13 mouse cellular contexts compared by ENCODE assay signal in genomic region chr2:25616398-25616797, GRCm38 (mm10). TPM values are rescaled to one million over a fixed set of nuclear protein-coding genes. Genes with fewer than 3 reads are reported as not detected.
DNase-seq lines count a peak whose midpoint lies in the region; ATAC-seq and TF ChIP-seq lines count a peak whose summit lies in the region.
"Had no signal": no experiment of that assay in that cellular context is flagged by ENCODE, and none has a peak within 500 bp of the region (broad histone marks: within the 10 kb centered on the region; RNA-seq: fewer than 3 reads in every experiment).

No protein-coding gene starts in this region.

- no peak for ATAC-seq in embryonic facial prominence, embryonic 12.5 days (ENCODE audit: insufficient number of reproducible peaks, insufficient read depth, low FRiP score, low TSS enrichment)
- ATAC-seq in limb, embryonic 14.5 days (ENCODE audit: low FRiP score, low read depth) = no peak
- ATAC-seq in erythroid progenitor cell, adult 5-6 weeks (replicated peaks; ENCODE audit: low FRiP score, poor library complexity, severe bottlenecking) = no peak

- no peaks in the 10 kb centered on the region for H3K36me3 ChIP-seq in embryonic facial prominence, embryonic 12.5 days
- H3K36me3 ChIP-seq in limb, embryonic 14.5 days (ENCODE audit: control insufficient read depth, insufficient read depth, low read length) = no peaks in the 10 kb centered on the region
- H3K36me3 ChIP-seq: neural tube, embryonic 13.5 days had no signal

- peak; percentile 25 to 42 for DNase-seq in cerebellum, postnatal 25 days
- DNase-seq in cerebellum, postnatal 4 days (ENCODE audit: low spot score in 2 of 2) = no peak
- DNase-seq in left cerebral cortex, postnatal 4 days = peak; percentile 29
- DNase-seq in left cerebral cortex, adult 9 months (ENCODE audit: low spot score in 2 of 2) = no peak
- no peak for DNase-seq in limb, embryonic 14.5 days (ENCODE audit: low spot score)
- DNase-seq in left cerebral cortex, postnatal 10 days (ENCODE audit: extremely low spot score in 1 of 2, low spot score in 2 of 2) = no peak
- DNase-seq: cerebellum, adult 11 months; kidney, postnatal 14 days; lung, postnatal 10 days; spleen, adult 18-20 months had no signal

- peaks cover 58% of the 10 kb centered on the region for H3K27me3 ChIP-seq in embryonic facial prominence, embryonic 12.5 days
- peaks cover 34% of the 10 kb centered on the region for H3K27me3 ChIP-seq in limb, embryonic 14.5 days (ENCODE audit: control insufficient read depth, insufficient read depth, low read length)

- no peak overlapping the region for H3K27ac ChIP-seq in embryonic facial prominence, embryonic 12.5 days
- H3K27ac ChIP-seq in limb, embryonic 14.5 days (replicated peaks; ENCODE audit: low read depth, low read length) = no peak overlapping the region
- H3K27ac ChIP-seq: neural tube, embryonic 13.5 days had no signal

- H3K4me1 ChIP-seq in embryonic facial prominence, embryonic 12.5 days = peaks cover 14% of the 10 kb centered on the region
- peaks cover 3% of the 10 kb centered on the region; the same call in 1 of the 2 replicates for H3K4me1 ChIP-seq in limb, embryonic 14.5 days (ENCODE audit: control insufficient read depth, insufficient read depth, low read length)

- WGBS in embryonic facial prominence, embryonic 12.5 days = 25% methylated on average over 22 of the region's 22 CpGs
- WGBS in limb, embryonic 14.5 days = 12% methylated on average over 22 of the region's 22 CpGs

- peak overlapping the region; percentile 27; the same call in 1 of the 2 replicates for H3K4me2 ChIP-seq in embryonic facial prominence, embryonic 12.5 days (replicated peaks)
- peak overlapping the region; percentile 26; the same call in 1 of the 2 replicates for H3K4me2 ChIP-seq in limb, embryonic 14.5 days (replicated peaks; ENCODE audit: low read depth, low read length, severe bottlenecking)
- H3K4me2 ChIP-seq: neural tube, embryonic 13.5 days had no signal

- intact Hi-C loops in left cerebral cortex, postnatal 4 days (cut with DNase I) = no loop called here
- intact Hi-C loops in left cerebral cortex, postnatal 10 days (cut with DNase I) = no loop called here

- no peak for TF ChIP-seq POLR2A in limb, embryonic 14.5 days (IDR thresholded peaks at IDR 0.05; ENCODE audit: borderline replicate concordance, extremely low read depth, insufficient read depth, insufficient read length)

- no peak overlapping the region for H3K9ac ChIP-seq in embryonic facial prominence, embryonic 12.5 days
- peak overlapping the region; percentile 34; the same call in 1 of the 2 replicates for H3K9ac ChIP-seq in limb, embryonic 14.5 days (ENCODE audit: low read depth, low read length, severe bottlenecking)
- H3K9ac ChIP-seq: neural tube, embryonic 13.5 days had no signal

- no peak overlapping the region for H3K4me3 ChIP-seq in embryonic facial prominence, embryonic 12.5 days
- H3K4me3 ChIP-seq in limb, embryonic 14.5 days (replicated peaks; ENCODE audit: low read length) = peak overlapping the region; percentile 8; the same call in 1 of the 2 replicates
- H3K4me3 ChIP-seq: neural tube, embryonic 13.5 days had no signal

- no peaks in the 10 kb centered on the region for H3K9me3 ChIP-seq in embryonic facial prominence, embryonic 12.5 days
- H3K9me3 ChIP-seq in limb, embryonic 14.5 days (ENCODE audit: control insufficient read depth, low read length) = no peaks in the 10 kb centered on the region
- H3K9me3 ChIP-seq: neural tube, embryonic 13.5 days had no signal

RNA-seq across cellular contexts. Expression of gene Ccdc183, which starts 1.1 kb away (rescaled TPM):
- not detected for total RNA-seq in left cerebral cortex, postnatal 4 days (2021)
- polyA plus RNA-seq in embryonic facial prominence, embryonic 12.5 days (2016; fragmentation: Nextera tagmentation; extraction: Ambion mirVana) = 0.19 TPM in 2 replicates
- polyA plus RNA-seq in limb, embryonic 14.5 days (2012; rRNA removed) = 0.03 TPM in 2 replicates
- 0.19 and 0.28 TPM in 2 replicates for polyA plus RNA-seq in limb, embryonic 14.5 days (2014; fragmentation: Nextera tagmentation; extraction: Ambion mirVana)
- not detected in 2 replicates for total RNA-seq in erythroid progenitor cell, adult 5-6 weeks (2015; ENCODE audit: low replicate concordance)
- not detected in 2 replicates for total RNA-seq in erythroid progenitor cell, adult 5-6 weeks (2017; ENCODE audit: low replicate concordance)
- not detected for total RNA-seq in left cerebral cortex, postnatal 10 days (2021)

RNA-seq across cellular contexts. Expression of gene Tmem141, which starts 5.4 kb away (rescaled TPM):
- total RNA-seq in left cerebral cortex, postnatal 4 days (2021) = 10 to 100 TPM; 21.7 to 27.1 TPM
- 21.1 and 24.6 TPM in 2 replicates for polyA plus RNA-seq in embryonic facial prominence, embryonic 12.5 days (2016; fragmentation: Nextera tagmentation; extraction: Ambion mirVana)
- polyA plus RNA-seq in limb, embryonic 14.5 days (2012; rRNA removed) = 25.6 and 26.8 TPM in 2 replicates
- 30.3 and 31.9 TPM in 2 replicates for polyA plus RNA-seq in limb, embryonic 14.5 days (2014; fragmentation: Nextera tagmentation; extraction: Ambion mirVana)
- 26.3 TPM in 1 of 2 replicates, not detected in the other for total RNA-seq in erythroid progenitor cell, adult 5-6 weeks (2015; ENCODE audit: low replicate concordance)
- 5.5 TPM in 1 of 2 replicates, not detected in the other for total RNA-seq in erythroid progenitor cell, adult 5-6 weeks (2017; ENCODE audit: low replicate concordance)
- 10 to 100 TPM; 20.5 to 24.5 TPM for total RNA-seq in left cerebral cortex, postnatal 10 days (2021)

RNA-seq across cellular contexts. Expression of gene Rabl6, which starts 8.1 kb away (rescaled TPM):
- total RNA-seq in left cerebral cortex, postnatal 4 days (2021) = 10 to 100 TPM; 85.9 to 87.1 TPM
- polyA plus RNA-seq in embryonic facial prominence, embryonic 12.5 days (2016; fragmentation: Nextera tagmentation; extraction: Ambion mirVana) = 79.0 and 84.9 TPM in 2 replicates
- 99.4 and 110 TPM in 2 replicates for polyA plus RNA-seq in limb, embryonic 14.5 days (2012; rRNA removed)
- polyA plus RNA-seq in limb, embryonic 14.5 days (2014; fragmentation: Nextera tagmentation; extraction: Ambion mirVana) = 74.8 and 80.7 TPM in 2 replicates
- 6.5 and 23.1 TPM in 2 replicates for total RNA-seq in erythroid progenitor cell, adult 5-6 weeks (2015; ENCODE audit: low replicate concordance)
- 9.3 and 20.5 TPM in 2 replicates for total RNA-seq in erythroid progenitor cell, adult 5-6 weeks (2017; ENCODE audit: low replicate concordance)
- 10 to 100 TPM; 81.8 to 96.7 TPM for total RNA-seq in left cerebral cortex, postnatal 10 days (2021)

RNA-seq across cellular contexts. Expression of gene Fcna, which starts 11.4 kb away (rescaled TPM):
- 1 to 10 TPM; 1.0 to 1.6 TPM for total RNA-seq in left cerebral cortex, postnatal 4 days (2021)
- 0.65 and 0.69 TPM in 2 replicates for polyA plus RNA-seq in embryonic facial prominence, embryonic 12.5 days (2016; fragmentation: Nextera tagmentation; extraction: Ambion mirVana)
- 0.92 and 0.98 TPM in 2 replicates for polyA plus RNA-seq in limb, embryonic 14.5 days (2012; rRNA removed)
- 2.0 TPM in 2 replicates for polyA plus RNA-seq in limb, embryonic 14.5 days (2014; fragmentation: Nextera tagmentation; extraction: Ambion mirVana)
- total RNA-seq in erythroid progenitor cell, adult 5-6 weeks (2015; ENCODE audit: low replicate concordance) = 85.1 and 103 TPM in 2 replicates
- 28.7 and 55.7 TPM in 2 replicates for total RNA-seq in erythroid progenitor cell, adult 5-6 weeks (2017; ENCODE audit: low replicate concordance)
- total RNA-seq in left cerebral cortex, postnatal 10 days (2021) = under 1 TPM; 0.69 to 0.99 TPM

RNA-seq across cellular contexts. Expression of gene Ajm1, which starts 34.8 kb away (rescaled TPM):
- 10 to 100 TPM; 49.0 to 59.4 TPM for total RNA-seq in left cerebral cortex, postnatal 4 days (2021)
- polyA plus RNA-seq in embryonic facial prominence, embryonic 12.5 days (2016; fragmentation: Nextera tagmentation; extraction: Ambion mirVana) = 0.20 and 0.24 TPM in 2 replicates
- 2.5 and 3.5 TPM in 2 replicates for polyA plus RNA-seq in limb, embryonic 14.5 days (2012; rRNA removed)
- polyA plus RNA-seq in limb, embryonic 14.5 days (2014; fragmentation: Nextera tagmentation; extraction: Ambion mirVana) = 0.18 and 0.19 TPM in 2 replicates
- total RNA-seq in erythroid progenitor cell, adult 5-6 weeks (2015; ENCODE audit: low replicate concordance) = 0.36 TPM in 1 of 2 replicates, not detected in the other
- not detected in 2 replicates for total RNA-seq in erythroid progenitor cell, adult 5-6 weeks (2017; ENCODE audit: low replicate concordance)
- 100 to 1,000 TPM; 104 to 108 TPM for total RNA-seq in left cerebral cortex, postnatal 10 days (2021)

Comparison
In these comparisons a context has a peak if more than half of its experiments do, and no peak if none do; other contexts are left out.
1. DNase-seq: peak in cerebellum, postnatal 25 days (2 of 2) and left cerebral cortex, postnatal 4 days (single experiment); none in cerebellum, postnatal 4 days (0 of 2), left cerebral cortex, adult 9 months (0 of 2), limb, embryonic 14.5 days (single experiment) and left cerebral cortex, postnatal 10 days (0 of 2).